Mouse (Mus musculus) thymus, adult 2 months (tissue): ENCODE results near the gene Nup107.

Source experiments
- CTCF ChIP-seq: fragments of 200-500 bp; IDR thresholded peaks from 2 replicates; pipeline ENCODE4 v1.5.1; 2012; ENCODE audit warnings: mild to moderate bottlenecking, control low read depth, low read length, moderate library complexity, borderline replicate concordance; ENCODE audit not compliant: control insufficient read depth, poor library complexity, insufficient read depth; ENCODE audit errors: extremely low read depth
- POLR2A ChIP-seq: fragments of 200-500 bp; IDR thresholded peaks from 2 replicates; pipeline ENCODE4 v1.6.1; 2012; ENCODE audit warnings: mild to moderate bottlenecking, low read length, control low read depth, moderate library complexity; ENCODE audit not compliant: control insufficient read depth, poor library complexity, insufficient read depth; ENCODE audit errors: extremely low read depth

DNA sequence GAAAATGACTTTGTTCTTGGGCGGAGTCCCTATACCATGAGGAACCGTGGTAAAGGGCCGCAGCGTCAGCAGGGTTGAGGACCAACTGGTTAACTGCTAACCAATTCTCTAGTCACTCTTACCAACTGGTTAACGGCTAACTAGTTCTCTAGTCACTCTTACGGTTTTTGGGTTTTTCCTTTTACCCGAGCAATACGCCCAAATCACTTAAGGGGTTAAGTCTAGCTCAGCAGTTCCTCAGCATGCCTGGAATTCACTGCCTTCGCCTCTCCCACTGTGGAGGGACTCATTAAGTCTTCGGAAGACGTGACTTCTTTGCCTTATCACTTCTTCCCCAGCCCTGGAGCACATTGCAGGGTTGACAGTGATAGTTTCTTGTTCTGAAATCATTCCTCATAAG, 18.0 kb upstream of the Nup107 start:
- TF ChIP-seq CTCF (no peak), POLR2A (no peak)
